Mouse (Mus musculus) intestine, embryonic 15.5 days (tissue): ENCODE results near the gene Atf7. TPM values are rescaled to one million over a fixed set of nuclear protein-coding genes. Genes with fewer than 3 reads are reported as not detected.
A peak's percentile ranks its signal among the peaks of the same experiment; 100 is the strongest.

Experiments used
- ATAC-seq: fragments of 200-750 bp; cut with Nextera tagmentation; 2 replicates; pipeline ENCODE4 v1.8.0; 2017; ENCODE audit warnings: moderate TSS enrichment, moderate library complexity
- H3K27ac ChIP-seq: fragments of 300-500 bp; sonication (generic); 2 replicates; pipeline ENCODE4 v1.5.1; 2015; ENCODE audit warnings: mild to moderate bottlenecking, inconsistent platforms
- H3K27me3 ChIP-seq: fragments of 300-500 bp; sonication (generic); replicated peaks from 2 replicates; pipeline ENCODE4 v1.6.1; 2015; ENCODE audit warnings: inconsistent platforms
- H3K36me3 ChIP-seq: fragments of 300-500 bp; sonication (generic); 2 replicates; pipeline ENCODE4 v1.6.1; 2015; ENCODE audit warnings: inconsistent platforms
- H3K4me1 ChIP-seq: fragments of 300-500 bp; sonication (generic); replicated peaks from 2 replicates; pipeline ENCODE4 v1.6.1; 2015; ENCODE audit warnings: inconsistent platforms
- H3K4me2 ChIP-seq: fragments of 300-500 bp; sonication (generic); replicated peaks from 2 replicates; pipeline ENCODE4 v1.6.1; 2015; ENCODE audit warnings: mild to moderate bottlenecking, inconsistent platforms
- H3K4me3 ChIP-seq: fragments of 300-500 bp; sonication (generic); replicated peaks from 2 replicates; pipeline ENCODE4 v1.5.1; 2015; ENCODE audit warnings: inconsistent platforms
- H3K9ac ChIP-seq: fragments of 300-500 bp; sonication (generic); 2 replicates; pipeline ENCODE4 v1.6.1; 2015; ENCODE audit warnings: inconsistent platforms
- H3K9me3 ChIP-seq: fragments of 300-500 bp; sonication (generic); 2 replicates; pipeline ENCODE4 v1.6.1; 2016; ENCODE audit warnings: inconsistent platforms
- WGBS: fragments of 180-500 bp; shearing (Covaris S2); methylation state at CpG from one replicate; pipeline ENCODE4 v1.1.7; 2015; 5-methylcytosine and 5-hydroxymethylcytosine counted together
- polyA plus RNA-seq: library from polyadenylated mRNA; unstranded; fragments of >200 nt; fragmentation: Nextera tagmentation; extraction: Ambion mirVana; gene quantifications from 2 replicates; pipeline ENCODE4 v1.2.1, GENCODE M21; 2015

Gene Atf7
- polyA plus RNA-seq, 1 experiment from 2014 or later: 25.9 TPM

GRCm38 (mm10) chr15:102510110-102510509 is 115.2 kb downstream of the Atf7 start:
- no peaks in the 10 kb centered on the region for H3K27me3 ChIP-seq
- H3K4me2 ChIP-seq: peak overlapping the region; percentile 87
- H3K36me3 ChIP-seq: no peaks in the 10 kb centered on the region
- H3K4me1 ChIP-seq: peaks cover 27% of the 10 kb centered on the region
- H3K9me3 ChIP-seq: no peaks in the 10 kb centered on the region
- H3K27ac ChIP-seq: peak overlapping the region; percentile 81
- ATAC-seq: peak; percentile 68
- peak overlapping the region; percentile 58 for H3K4me3 ChIP-seq
- H3K9ac ChIP-seq: peak overlapping the region; percentile 61
- WGBS: 4% methylated on average over 9 of the region's 9 CpGs

DNA sequence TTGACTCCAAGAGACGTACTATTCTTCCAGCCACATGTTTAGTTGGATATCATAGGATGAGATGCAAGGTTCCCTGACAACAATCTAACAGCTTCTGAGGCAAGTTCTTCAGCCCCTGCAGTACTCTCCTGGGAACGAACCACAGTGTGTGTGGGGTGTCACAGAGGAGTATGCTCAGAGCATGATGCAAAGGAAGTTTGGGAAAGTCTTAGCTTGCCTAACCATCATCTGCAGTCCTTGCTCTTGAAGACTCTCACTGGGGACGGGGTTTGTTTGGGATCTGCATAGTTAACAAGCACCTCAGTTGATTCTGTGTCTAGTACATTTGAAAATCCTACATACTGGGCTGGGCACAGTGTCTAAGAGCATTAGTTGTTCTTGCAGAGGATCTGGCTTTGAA is 116.9 kb downstream of the Atf7 start:
- no peak overlapping the region for H3K27ac ChIP-seq
- H3K9me3 ChIP-seq: no peaks in the 10 kb centered on the region
- peaks cover 27% of the 10 kb centered on the region for H3K4me1 ChIP-seq
- WGBS: 87% methylated on average over 3 of the region's 3 CpGs
- no peak overlapping the region for H3K9ac ChIP-seq
- H3K4me3 ChIP-seq: no peak overlapping the region
- no peak overlapping the region for H3K4me2 ChIP-seq
- peaks cover 8% of the 10 kb centered on the region; the same call in 1 of the 2 replicates for H3K36me3 ChIP-seq
- no peaks in the 10 kb centered on the region for H3K27me3 ChIP-seq
- no peak for ATAC-seq

DNA sequence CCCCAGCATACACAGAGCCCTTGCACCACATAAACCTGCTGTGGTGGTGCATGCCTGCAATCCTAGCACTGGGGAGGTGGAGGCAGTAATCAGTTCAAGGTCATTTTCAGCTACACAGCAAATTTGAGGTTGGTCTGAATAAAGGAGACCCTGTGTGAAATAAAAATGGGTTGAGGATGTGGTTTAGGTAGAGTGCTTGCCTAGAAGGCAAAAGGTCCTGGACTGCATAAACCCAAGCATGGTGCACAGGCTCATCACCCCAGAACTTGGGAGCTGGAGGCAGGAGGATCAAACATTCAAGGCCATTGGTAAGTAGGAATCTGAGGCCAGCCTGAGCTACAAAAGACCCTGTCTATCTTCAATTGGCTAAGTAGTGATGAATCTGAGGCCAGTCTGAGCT is 117.7 kb downstream of the Atf7 start:
- Histone ChIP-seq H3K9ac (no peak overlapping the region), H3K9me3 (no peaks in the 10 kb centered on the region), H3K4me2 (no peak overlapping the region), H3K27me3 (no peaks in the 10 kb centered on the region), H3K4me1 (peaks cover 27% of the 10 kb centered on the region), H3K4me3 (no peak overlapping the region), H3K36me3 (peaks cover 11% of the 10 kb centered on the region; the same call in 1 of the 2 replicates), H3K27ac (no peak overlapping the region)
- no peak for ATAC-seq

DNA sequence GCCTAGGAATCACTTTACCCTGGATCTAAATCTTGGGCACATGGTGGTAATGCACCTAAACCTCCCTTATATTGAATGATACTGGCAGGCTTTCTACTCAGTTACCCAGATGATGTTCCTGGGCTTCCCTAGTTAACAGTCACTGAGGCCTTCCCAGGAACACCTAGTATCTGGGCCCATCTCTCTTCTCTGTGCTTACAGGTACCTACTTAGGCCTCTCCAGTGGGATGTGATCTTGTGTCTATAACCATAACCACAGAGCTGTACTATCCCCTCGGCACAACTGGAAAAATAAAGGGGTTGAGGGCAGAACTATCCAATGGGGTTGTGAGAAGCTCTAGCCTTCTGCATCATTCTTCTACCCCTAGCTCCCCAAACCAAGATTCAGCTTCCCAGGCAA is 118.4 kb downstream of the Atf7 start:
- no peaks in the 10 kb centered on the region for H3K27me3 ChIP-seq
- peaks cover 14% of the 10 kb centered on the region for H3K36me3 ChIP-seq
- WGBS: 81% methylated on average over 1 of the region's 1 CpGs
- H3K27ac ChIP-seq: 0 out of 2 replicates have a peak overlapping the region, but pooled peaks have one; percentile 2
- H3K4me1 ChIP-seq: peaks cover 25% of the 10 kb centered on the region
- H3K4me3 ChIP-seq: no peak overlapping the region
- no peaks in the 10 kb centered on the region for H3K9me3 ChIP-seq
- no peak for ATAC-seq
- H3K4me2 ChIP-seq: no peak overlapping the region
- no peak overlapping the region for H3K9ac ChIP-seq

GRCm38 (mm10) chr15:102506464-102506830 is 118.8 kb downstream of the Atf7 start:
- H3K4me1 ChIP-seq: peaks cover 25% of the 10 kb centered on the region
- ATAC-seq: no peak
- no peaks in the 10 kb centered on the region for H3K27me3 ChIP-seq
- H3K9me3 ChIP-seq: no peaks in the 10 kb centered on the region
- H3K27ac ChIP-seq: peak overlapping the region; percentile 34; the same call in 1 of the 2 replicates
- WGBS: 26% methylated on average over 2 of the region's 2 CpGs
- H3K9ac ChIP-seq: no peak overlapping the region
- peaks cover 18% of the 10 kb centered on the region for H3K36me3 ChIP-seq
- no peak overlapping the region for H3K4me3 ChIP-seq
- no peak overlapping the region for H3K4me2 ChIP-seq

GRCm38 (mm10) chr15:102505770-102506463 is 119.3 kb downstream of the Atf7 start:
- Histone ChIP-seq H3K9ac (no peak overlapping the region), H3K4me1 (peaks cover 25% of the 10 kb centered on the region), H3K4me2 (no peak overlapping the region), H3K36me3 (peaks cover 23% of the 10 kb centered on the region), H3K27ac (peak overlapping the region; percentile 34; the same call in 1 of the 2 replicates), H3K4me3 (no peak overlapping the region), H3K9me3 (no peaks in the 10 kb centered on the region), H3K27me3 (no peaks in the 10 kb centered on the region)
- 81% methylated on average over 9 of the region's 9 CpGs for WGBS
- no peak for ATAC-seq

DNA sequence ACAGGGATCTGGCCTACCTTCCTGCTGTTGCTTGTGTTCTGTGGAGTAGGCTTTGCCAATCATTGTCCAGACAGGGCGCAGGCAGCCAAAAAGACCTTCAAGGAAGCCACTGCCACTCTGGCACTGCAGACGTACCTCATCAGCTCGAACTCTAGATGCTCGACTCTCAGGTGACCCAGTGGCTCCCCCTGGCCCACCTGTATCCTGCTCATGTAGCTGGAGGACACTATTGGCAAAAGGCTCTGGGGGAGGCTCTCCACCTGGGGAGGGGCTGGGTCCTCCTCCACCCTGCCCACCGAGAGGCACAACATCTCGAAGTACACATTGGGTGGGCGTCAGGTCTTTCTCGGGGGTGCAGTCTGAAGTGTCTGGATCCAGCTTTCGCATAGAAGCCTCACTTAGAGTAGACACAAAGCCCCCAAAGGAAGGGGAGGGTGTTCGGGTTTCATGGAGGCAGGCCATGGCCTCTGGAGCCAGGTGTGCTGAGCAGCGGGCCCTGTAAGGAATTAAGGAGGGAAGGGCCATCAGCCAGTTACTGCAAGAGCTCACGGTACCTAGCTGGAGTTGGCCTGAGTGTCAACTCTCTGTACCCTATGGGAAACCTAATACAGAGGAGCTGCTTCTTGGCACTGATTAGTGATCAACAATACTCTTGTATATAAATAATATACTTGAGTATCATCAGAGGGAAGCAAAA is 120.0 kb downstream of the Atf7 start:
- 68% methylated on average over 12 of the region's 12 CpGs for WGBS
- Histone ChIP-seq H3K36me3 (peaks cover 29% of the 10 kb centered on the region), H3K27ac (no peak overlapping the region), H3K9me3 (no peaks in the 10 kb centered on the region), H3K9ac (no peak overlapping the region), H3K27me3 (no peaks in the 10 kb centered on the region), H3K4me1 (peaks cover 24% of the 10 kb centered on the region), H3K4me3 (no peak overlapping the region), H3K4me2 (no peak overlapping the region)
- ATAC-seq: no peak

- no peak overlapping the region for H3K9ac ChIP-seq
- H3K27me3 ChIP-seq: no peaks in the 10 kb centered on the region
- no peak for ATAC-seq
- H3K9me3 ChIP-seq: no peaks in the 10 kb centered on the region
- WGBS: 86% methylated on average over 9 of the region's 9 CpGs
- H3K36me3 ChIP-seq: peaks cover 37% of the 10 kb centered on the region
- H3K4me1 ChIP-seq: peaks cover 19% of the 10 kb centered on the region
- no peak overlapping the region for H3K4me3 ChIP-seq
- H3K4me2 ChIP-seq: no peak overlapping the region
- no peak overlapping the region for H3K27ac ChIP-seq
These were observed 121.1 kb downstream of the Atf7 start for GRCm38 (mm10) chr15:102503924-102504782.

GRCm38 (mm10) chr15:102503447-102503846 is 121.8 kb downstream of the Atf7 start, which contains the start of gene Gm10337:
Gene Gm10337 (plus strand): TSS chr15:102503722.
- Histone ChIP-seq H3K4me3 (no peak within 1 kb of the TSS), H3K36me3 (peaks cover 37% of the 10 kb centered on the region), H3K9me3 (no peaks in the 10 kb centered on the region), H3K9ac (no peak within 1 kb of the TSS), H3K4me2 (no peak within 1 kb of the TSS), H3K4me1 (peaks cover 19% of the 10 kb centered on the region), H3K27ac (0 out of 2 replicates have a peak within 1 kb of the TSS, but pooled peaks have one; percentile 8), H3K27me3 (no peaks in the 10 kb centered on the region)
- ATAC-seq: no peak
- 88% methylated on average over 1 of the region's 1 CpGs for WGBS

- Histone ChIP-seq H3K4me2 (no peak overlapping the region), H3K27ac (peak overlapping the region; percentile 6; the same call in 1 of the 2 replicates), H3K4me3 (no peak overlapping the region), H3K9me3 (no peaks in the 10 kb centered on the region), H3K27me3 (no peaks in the 10 kb centered on the region), H3K9ac (no peak overlapping the region), H3K4me1 (peaks cover 19% of the 10 kb centered on the region), H3K36me3 (peaks cover 45% of the 10 kb centered on the region)
- WGBS: 69% methylated on average over 9 of the region's 9 CpGs
- peak; percentile 53 for ATAC-seq
These were observed 122.9 kb downstream of the Atf7 start for GRCm38 (mm10) chr15:102502254-102502840.

DNA sequence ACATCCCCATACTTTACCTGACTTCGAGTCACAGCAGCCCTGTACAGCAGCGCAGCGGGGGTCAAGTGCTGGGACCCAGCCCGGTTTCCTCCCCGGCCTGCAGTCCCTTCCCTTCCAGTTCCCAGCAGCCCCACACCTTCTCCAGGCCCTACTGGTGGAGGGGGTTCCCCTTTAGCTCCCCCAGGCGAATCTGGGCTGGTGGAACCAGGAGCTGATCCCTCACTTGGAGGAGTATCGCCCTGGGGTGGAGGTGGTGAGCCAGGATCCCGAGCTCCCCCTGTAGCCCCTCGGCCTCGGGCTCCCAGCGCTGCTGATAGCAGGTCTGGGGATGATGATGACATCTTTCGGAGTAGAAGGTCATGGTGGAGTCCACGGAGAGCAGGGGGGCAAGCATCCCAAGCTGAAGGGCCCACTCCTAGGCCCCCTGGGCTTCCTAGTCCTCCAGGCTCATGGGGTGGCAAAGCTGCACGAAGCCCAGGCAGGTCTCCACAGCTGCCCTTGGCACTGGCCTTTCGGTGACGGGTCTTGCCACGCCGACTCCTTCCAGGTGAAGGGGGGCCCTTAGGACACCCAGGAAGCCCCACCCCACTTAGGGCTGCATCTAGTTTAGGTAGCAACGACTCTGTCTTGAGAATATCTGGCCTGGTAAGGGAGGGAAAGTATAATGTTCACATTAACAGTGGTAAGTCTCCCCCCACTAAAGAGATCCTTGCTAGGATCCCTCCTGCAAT is 124.0 kb downstream of the Atf7 start:
- Histone ChIP-seq H3K27ac (peak overlapping the region; percentile 6; the same call in 1 of the 2 replicates), H3K4me2 (no peak overlapping the region), H3K36me3 (peaks cover 52% of the 10 kb centered on the region), H3K9ac (0 out of 2 replicates have a peak overlapping the region, but pooled peaks have one; percentile 10), H3K4me3 (no peak overlapping the region), H3K9me3 (no peaks in the 10 kb centered on the region), H3K4me1 (peaks cover 19% of the 10 kb centered on the region), H3K27me3 (no peaks in the 10 kb centered on the region)
- 0 out of 2 replicates have a peak, but pooled peaks have one; percentile 7 for ATAC-seq
- 83% methylated on average over 19 of the region's 19 CpGs for WGBS
